Mouse (Mus musculus) neural tube, embryonic 11.5 days (tissue): ENCODE measurements around the gene Sptbn4. TPM values are rescaled to one million over a fixed set of nuclear protein-coding genes. Genes with fewer than 3 reads are reported as not detected.
A peak's percentile ranks its signal among the peaks of the same experiment; 100 is the strongest.

Experiments
- ATAC-seq: fragments of 200-750 bp; cut with Nextera tagmentation; 2 replicates; pipeline ENCODE4 v1.8.0; 2017; ENCODE audit warnings: moderate number of reproducible peaks, mild to moderate bottlenecking, moderate TSS enrichment, moderate library complexity; ENCODE audit not compliant: insufficient read depth, low FRiP score, low TSS enrichment
- DNase-seq: peaks from one replicate; pipeline ENCODE4 v3.0.0-alpha.2; 2015; ENCODE audit warnings: low spot score
- H3K27ac ChIP-seq: fragments of 300-500 bp; sonication (generic); 2 replicates; pipeline ENCODE4 v1.5.1; 2014; ENCODE audit warnings: low read depth, mild to moderate bottlenecking, low read length
- H3K27me3 ChIP-seq: fragments of 300-500 bp; sonication (generic); 2 replicates; pipeline ENCODE4 v1.6.1; 2014; ENCODE audit warnings: mild to moderate bottlenecking, low read length, mixed read lengths; ENCODE audit not compliant: control insufficient read depth, insufficient read depth
- H3K36me3 ChIP-seq: fragments of 300-500 bp; sonication (generic); 2 replicates; pipeline ENCODE4 v1.6.1; 2014; ENCODE audit warnings: mild to moderate bottlenecking, low read length, moderate library complexity, mixed read lengths; ENCODE audit not compliant: control insufficient read depth, insufficient read depth
- H3K4me1 ChIP-seq: fragments of 300-500 bp; sonication (generic); 2 replicates; pipeline ENCODE4 v1.6.1; 2014; ENCODE audit warnings: low read length, mixed read lengths; ENCODE audit not compliant: control insufficient read depth, insufficient read depth
- H3K4me2 ChIP-seq: fragments of 300-500 bp; sonication (generic); 2 replicates; pipeline ENCODE4 v1.6.1; 2014; ENCODE audit warnings: low read depth, mild to moderate bottlenecking, moderate library complexity
- H3K4me3 ChIP-seq: fragments of 300-500 bp; sonication (generic); 2 replicates; pipeline ENCODE4 v1.5.1; 2014; ENCODE audit warnings: low read depth, low read length
- H3K9ac ChIP-seq: fragments of 300-500 bp; sonication (generic); 2 replicates; pipeline ENCODE4 v1.6.1; 2014; ENCODE audit warnings: mild to moderate bottlenecking, low read length
- H3K9me3 ChIP-seq: fragments of 300-500 bp; sonication (generic); 2 replicates; pipeline ENCODE4 v1.6.1; 2016; ENCODE audit warnings: low read length; ENCODE audit not compliant: control insufficient read depth
- WGBS: fragments of 180-500 bp; shearing (Covaris S2); extraction: QIAGEN DNeasy Blood & Tissue Kit; methylation state at CpG from one replicate; pipeline ENCODE4 v1.1.7; 2014; 5-methylcytosine and 5-hydroxymethylcytosine counted together
- polyA plus RNA-seq: library from polyadenylated mRNA; unstranded; fragments of >200 nt; fragmentation: Nextera tagmentation; extraction: Ambion mirVana; gene quantifications from 2 replicates; pipeline ENCODE4 v1.2.1, GENCODE M21; 2014

Sptbn4 gene
- polyA plus RNA-seq, 1 experiment from 2014 or later, result 0.34 TPM

DNA sequence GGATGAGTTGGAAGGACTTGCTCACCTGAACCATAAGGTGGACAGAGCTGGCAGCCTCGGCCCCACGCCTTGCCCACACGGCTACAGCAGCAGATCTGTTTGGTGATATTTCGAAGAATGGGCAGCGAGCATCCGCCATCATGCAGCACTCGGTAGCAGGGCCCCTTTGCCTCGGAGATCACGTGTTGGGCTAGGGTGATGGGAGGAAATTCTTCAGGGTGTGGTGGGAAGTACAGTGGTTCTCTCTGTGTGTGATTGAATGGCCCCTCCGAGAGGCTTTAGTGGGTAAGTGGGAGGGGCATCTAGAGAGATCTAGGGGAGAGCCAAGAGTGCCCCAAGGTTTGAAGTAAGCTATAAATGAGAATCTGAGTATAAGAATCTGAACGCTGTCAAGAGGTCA lies 119.3 kb downstream of the Sptbn4 start:
- Histone ChIP-seq H3K36me3 (no peaks in the 10 kb centered on the region), H3K4me3 (no peak overlapping the region), H3K27me3 (peaks cover 84% of the 10 kb centered on the region), H3K9me3 (no peaks in the 10 kb centered on the region), H3K27ac (no peak overlapping the region), H3K9ac (no peak overlapping the region), H3K4me1 (peaks cover 10% of the 10 kb centered on the region), H3K4me2 (no peak overlapping the region)
- 86% methylated on average over 11 of the region's 11 CpGs for WGBS
- DNase-seq (no peak), ATAC-seq (no peak)

DNA sequence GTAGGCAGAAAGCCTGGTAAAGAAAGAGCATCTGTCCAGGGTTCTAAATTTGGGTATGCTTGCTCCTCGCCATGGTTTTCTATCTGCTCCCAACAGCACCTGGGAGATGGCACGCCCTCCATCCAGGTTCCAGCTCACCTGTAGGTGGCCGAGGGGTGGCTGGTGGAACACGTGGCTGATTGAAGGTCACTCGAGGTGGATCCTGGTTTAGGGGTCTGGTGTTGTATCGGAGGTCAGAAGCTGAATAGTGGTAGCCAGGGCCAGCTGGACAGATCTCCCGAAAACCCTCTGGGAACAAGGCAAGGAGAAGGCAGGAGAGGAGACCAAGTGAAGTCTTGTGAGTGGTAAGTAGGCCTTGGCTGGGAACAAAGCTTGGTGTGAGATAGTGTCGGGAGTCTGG lies 120.0 kb downstream of the Sptbn4 start:
- Histone ChIP-seq H3K27ac (no peak overlapping the region), H3K27me3 (peaks cover 78% of the 10 kb centered on the region), H3K9me3 (no peaks in the 10 kb centered on the region), H3K4me1 (peaks cover 8% of the 10 kb centered on the region; the same call in 1 of the 2 replicates), H3K36me3 (no peaks in the 10 kb centered on the region), H3K4me2 (no peak overlapping the region), H3K4me3 (no peak overlapping the region), H3K9ac (no peak overlapping the region)
- ATAC-seq (no peak), DNase-seq (no peak)
- WGBS, result 91% methylated on average over 8 of the region's 8 CpGs

DNA sequence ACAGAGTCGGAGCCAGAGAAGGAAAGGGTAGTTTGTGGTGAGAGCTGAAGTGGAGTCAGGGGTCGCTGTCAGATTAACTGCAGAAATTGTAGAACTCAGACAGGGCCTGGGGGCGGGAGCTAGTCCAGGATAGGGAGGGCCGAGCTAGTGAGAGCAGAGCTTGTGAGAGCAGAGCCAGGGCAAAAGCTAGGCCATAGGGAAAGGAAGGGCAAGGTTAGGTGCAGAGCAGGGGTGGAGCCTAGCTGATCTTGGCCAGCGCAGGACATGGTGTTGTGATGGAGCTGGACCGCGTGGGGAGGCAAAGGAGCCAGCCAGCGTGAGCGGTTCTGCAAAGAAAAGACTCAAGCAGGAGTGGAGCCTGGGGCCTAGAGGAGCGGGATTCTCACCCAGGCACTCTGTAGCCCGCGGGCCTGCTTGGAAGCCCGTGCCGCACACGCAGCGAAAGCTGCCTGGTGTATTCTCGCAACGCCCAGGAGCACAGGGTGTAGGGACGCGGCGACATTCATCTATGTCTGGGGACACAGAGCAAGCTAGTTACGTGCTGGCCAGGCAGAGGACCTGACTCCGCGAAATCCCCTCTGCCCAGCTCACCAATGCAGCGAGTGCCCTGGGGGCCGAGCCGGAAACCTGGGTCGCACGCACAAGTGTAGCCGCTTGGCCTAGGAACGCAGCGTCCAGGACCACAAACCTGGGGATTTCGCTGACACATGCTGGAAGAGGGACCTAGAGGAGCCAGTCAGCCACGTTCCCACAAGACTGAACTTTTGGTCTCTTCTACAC lies 121.2 kb downstream of the Sptbn4 start:
- Histone ChIP-seq H3K9me3 (no peaks in the 10 kb centered on the region), H3K4me3 (no peak overlapping the region), H3K4me1 (peaks cover 8% of the 10 kb centered on the region; the same call in 1 of the 2 replicates), H3K36me3 (no peaks in the 10 kb centered on the region), H3K27me3 (peaks cover 66% of the 10 kb centered on the region), H3K4me2 (peak overlapping the region; percentile 40), H3K27ac (no peak overlapping the region), H3K9ac (no peak overlapping the region; the same call in 1 of the 2 replicates)
- 24% methylated on average over 34 of the region's 34 CpGs for WGBS
- DNase-seq, result no peak
- ATAC-seq, result no peak

DNA sequence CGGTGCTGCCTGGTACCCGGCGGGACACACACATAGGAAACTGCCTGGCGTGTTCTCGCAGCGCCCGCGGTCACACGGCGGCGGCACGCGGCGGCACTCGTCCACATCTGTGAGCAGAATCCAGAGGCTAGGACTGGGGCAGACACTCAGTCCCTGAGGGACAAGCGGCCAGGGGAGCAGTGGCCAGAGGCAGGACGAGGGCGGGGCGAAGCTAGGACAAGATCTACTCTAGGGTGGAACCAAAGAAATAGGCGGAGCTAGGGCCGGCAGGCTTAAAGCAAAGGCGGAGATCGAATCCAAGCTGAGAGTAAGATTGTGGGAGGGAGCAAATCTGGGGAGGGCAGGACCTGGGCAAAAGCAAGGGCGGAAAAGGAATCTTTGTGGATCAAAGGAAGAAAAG lies 121.8 kb downstream of the Sptbn4 start:
- Histone ChIP-seq H3K9me3 (no peaks in the 10 kb centered on the region), H3K27me3 (peaks cover 60% of the 10 kb centered on the region), H3K4me3 (peak overlapping the region; percentile 11; the same call in 1 of the 2 replicates), H3K36me3 (no peaks in the 10 kb centered on the region), H3K9ac (peak overlapping the region; percentile 24; the same call in 1 of the 2 replicates), H3K27ac (no peak overlapping the region), H3K4me2 (peak overlapping the region; percentile 40), H3K4me1 (peaks cover 3% of the 10 kb centered on the region; the same call in 1 of the 2 replicates)
- WGBS, result 1% methylated on average over 24 of the region's 24 CpGs
- ATAC-seq (no peak), DNase-seq (peak; percentile 35)

DNA sequence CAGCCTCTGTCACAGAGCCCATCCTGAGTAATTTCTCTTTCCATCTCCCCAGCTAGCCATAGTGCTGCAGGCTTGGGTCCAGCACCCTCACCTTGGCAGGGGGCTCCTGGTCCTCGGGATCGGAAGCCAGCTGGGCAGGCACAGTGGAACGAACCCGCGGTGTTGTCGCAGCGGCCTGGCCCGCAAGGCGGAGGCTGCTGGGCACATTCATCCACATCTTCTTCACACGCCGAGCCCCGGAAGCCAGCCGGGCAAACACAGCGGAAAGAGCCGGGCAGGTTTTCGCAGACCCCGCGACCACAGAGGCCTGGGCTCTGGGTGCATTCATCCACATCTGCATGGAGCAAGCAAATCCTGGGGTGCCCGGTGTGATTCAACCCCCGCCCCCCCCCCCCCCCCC lies 122.6 kb downstream of the Sptbn4 start:
- ATAC-seq (no peak), DNase-seq (no peak)
- Histone ChIP-seq H3K27me3 (peaks cover 52% of the 10 kb centered on the region), H3K4me2 (no peak overlapping the region; the same call in 1 of the 2 replicates), H3K4me3 (no peak overlapping the region), H3K27ac (no peak overlapping the region), H3K9ac (no peak overlapping the region), H3K9me3 (no peaks in the 10 kb centered on the region), H3K36me3 (no peaks in the 10 kb centered on the region), H3K4me1 (peaks cover 3% of the 10 kb centered on the region; the same call in 1 of the 2 replicates)
- WGBS, result 54% methylated on average over 18 of the region's 20 CpGs

DNA sequence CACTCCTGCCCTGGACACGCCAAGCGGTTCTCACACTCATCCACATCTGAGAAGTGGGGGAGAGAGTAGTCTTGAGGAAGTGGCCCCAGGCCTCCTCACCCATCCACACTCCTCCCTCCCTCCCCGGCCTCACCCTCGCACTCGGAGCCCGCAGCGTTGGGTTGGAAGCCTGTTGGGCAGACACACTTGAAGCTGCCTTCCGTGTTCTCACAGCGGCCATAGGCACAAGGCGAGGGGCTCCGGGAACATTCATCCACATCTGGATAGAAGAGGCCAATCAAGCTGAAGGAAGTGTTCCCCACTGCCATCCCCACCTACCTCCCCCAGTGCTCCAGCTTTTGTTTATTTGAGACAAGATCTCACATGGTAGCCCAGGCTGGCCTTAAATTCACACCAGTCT lies 123.3 kb downstream of the Sptbn4 start:
- 97% methylated on average over 11 of the region's 11 CpGs for WGBS

DNA sequence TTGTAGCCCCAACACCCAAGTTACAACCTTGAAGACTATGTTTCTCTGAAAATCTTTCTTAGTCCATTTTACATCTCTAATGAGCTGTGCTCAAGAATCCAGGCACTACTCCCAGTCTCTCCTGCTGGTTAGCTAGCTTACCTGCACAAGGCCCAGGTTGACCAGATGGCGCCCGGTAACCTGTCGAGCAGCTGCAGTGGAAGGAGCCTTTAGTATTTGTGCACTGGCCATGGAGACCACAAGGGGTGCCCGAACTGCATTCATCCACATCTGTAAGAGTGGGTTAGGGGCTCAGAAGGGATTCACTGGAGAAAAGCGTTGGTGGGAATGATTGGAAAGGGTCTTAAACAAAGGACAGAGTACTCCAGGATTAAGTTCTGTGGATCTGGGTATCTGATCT lies 124.5 kb downstream of the Sptbn4 start:
- 92% methylated on average over 5 of the region's 5 CpGs for WGBS
- H3K27me3 ChIP-seq, result peaks cover 35% of the 10 kb centered on the region

More for the DNA sequence above, 123.3 kb downstream of the Sptbn4 start:
- Histone ChIP-seq H3K27ac (no peak overlapping the region), H3K4me2 (no peak overlapping the region), H3K9me3 (no peaks in the 10 kb centered on the region), H3K36me3 (no peaks in the 10 kb centered on the region), H3K27me3 (peaks cover 44% of the 10 kb centered on the region), H3K4me3 (no peak overlapping the region), H3K4me1 (peaks cover 3% of the 10 kb centered on the region; the same call in 1 of the 2 replicates), H3K9ac (no peak overlapping the region)
- DNase-seq (no peak), ATAC-seq (no peak)

DNA sequence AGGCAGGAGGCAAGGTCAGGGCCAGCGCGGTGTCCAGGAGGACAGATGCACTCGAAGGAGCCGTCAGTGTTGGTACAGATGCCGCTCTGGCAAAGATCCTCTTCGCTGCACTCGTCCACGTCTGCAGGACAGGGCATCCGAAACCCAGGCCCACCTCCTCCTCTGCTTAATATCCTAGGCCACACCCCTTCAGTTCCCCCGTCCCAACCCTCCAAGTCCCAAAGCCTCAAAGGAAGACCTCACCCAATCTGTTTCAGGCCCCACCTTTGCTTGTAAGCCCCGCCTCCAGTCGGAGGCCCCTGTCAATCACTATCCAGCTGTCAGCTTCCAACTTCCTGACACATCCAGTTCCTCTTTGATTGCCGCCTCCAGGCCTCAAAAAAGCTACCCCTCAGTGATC lies 125.2 kb downstream of the Sptbn4 start:
- WGBS, result 13% methylated on average over 13 of the region's 13 CpGs
- Histone ChIP-seq H3K9ac (no peak overlapping the region), H3K9me3 (no peaks in the 10 kb centered on the region), H3K4me2 (no peak overlapping the region), H3K36me3 (no peaks in the 10 kb centered on the region), H3K27me3 (peaks cover 27% of the 10 kb centered on the region), H3K4me1 (peaks cover 3% of the 10 kb centered on the region; the same call in 1 of the 2 replicates), H3K4me3 (no peak overlapping the region), H3K27ac (no peak overlapping the region)
- no peak for ATAC-seq
- DNase-seq, result no peak

More for the DNA sequence above, 124.5 kb downstream of the Sptbn4 start:
- H3K4me1 ChIP-seq, result peaks cover 3% of the 10 kb centered on the region; the same call in 1 of the 2 replicates
- H3K4me2 ChIP-seq, result no peak overlapping the region
- no peak overlapping the region for H3K9ac ChIP-seq
- DNase-seq (no peak), ATAC-seq (no peak)
- H3K4me3 ChIP-seq, result no peak overlapping the region
- H3K36me3 ChIP-seq, result no peaks in the 10 kb centered on the region
- H3K9me3 ChIP-seq, result no peaks in the 10 kb centered on the region
- H3K27ac ChIP-seq, result no peak overlapping the region

DNA sequence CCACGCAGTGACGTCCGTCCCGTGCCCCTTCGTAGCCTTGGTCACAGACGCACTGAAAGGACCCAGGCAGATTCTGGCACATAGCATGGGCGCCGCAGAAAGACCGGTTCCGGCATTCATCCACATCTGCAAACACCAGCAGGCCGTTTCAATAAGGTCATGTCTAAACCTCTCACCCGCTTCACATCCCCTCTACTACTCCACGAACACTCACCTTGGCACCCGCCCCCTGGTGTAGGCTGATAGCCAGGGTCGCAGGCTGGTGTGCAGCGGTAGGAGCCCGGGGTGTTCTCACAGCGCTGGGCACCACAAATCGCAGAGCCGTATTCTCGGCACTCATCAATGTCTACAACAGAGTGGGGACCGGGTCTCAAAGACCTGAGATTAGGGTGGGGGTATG lies 128.1 kb downstream of the Sptbn4 start:
- Histone ChIP-seq H3K4me1 (no peaks in the 10 kb centered on the region), H3K36me3 (no peaks in the 10 kb centered on the region), H3K27ac (no peak overlapping the region), H3K4me2 (no peak overlapping the region), H3K9ac (no peak overlapping the region), H3K4me3 (no peak overlapping the region), H3K9me3 (no peaks in the 10 kb centered on the region), H3K27me3 (0 out of 2 replicates have a peak, but pooled peaks cover under 1% of the 10 kb centered on the region)
- no peak for ATAC-seq
- WGBS, result 90% methylated on average over 22 of the region's 22 CpGs
- DNase-seq, result no peak
